Mouse (Mus musculus): Measurements from ENCODE around the gene Pde5a. TPM values are rescaled to one million over a fixed set of nuclear protein-coding genes. Genes with fewer than 3 reads are reported as not detected.

Gene Pde5a
- polyA plus RNA-seq, 1 experiment: 35.5 TPM

- no peak for DNase-seq
- Histone ChIP-seq H3K4me3 (replicated peaks; ENCODE audit: extremely low read depth, low read depth, low read length) (no peak overlapping the region), H3K4me1 (ENCODE audit: control insufficient read depth, insufficient read depth, low read length) (no peaks in the 10 kb centered on the region; the same call in none of the 2 replicates)
- WGBS: 66% methylated on average over 3 of the region's 3 CpGs
- no peak for TF ChIP-seq POLR2A (IDR thresholded peaks at IDR 0.05; ENCODE audit: borderline replicate concordance, extremely low read depth, low read depth, low read length)
These were observed 18.6 kb upstream of the Pde5a start for GRCm38 (mm10) chr3:122710141-122710540.

DNA sequence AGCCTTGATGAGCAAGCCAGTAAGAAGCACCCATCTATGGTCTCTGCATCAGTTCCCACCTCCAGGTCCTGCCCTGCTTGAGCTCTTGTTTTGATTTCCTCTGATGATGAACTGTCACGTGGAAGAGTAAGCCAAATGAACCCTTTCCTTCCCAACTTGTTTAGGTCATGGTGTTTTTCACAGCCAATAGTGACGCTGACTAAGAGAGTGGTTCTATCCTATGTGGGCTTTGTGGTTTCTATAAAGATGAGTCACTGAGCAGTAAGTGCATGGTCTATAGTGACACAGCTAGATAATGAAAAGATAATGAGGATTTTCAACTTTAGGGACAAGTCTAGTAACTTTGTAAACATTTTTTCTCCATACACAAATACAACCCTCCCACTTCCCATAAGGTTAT is 10.1 kb upstream of the Pde5a start:
- no peak for DNase-seq
- TF ChIP-seq CTCF (IDR thresholded peaks at IDR 0.05; ENCODE audit: insufficient read depth, low read length): no peak
- no peak for TF ChIP-seq POLR2A (IDR thresholded peaks at IDR 0.05; ENCODE audit: borderline replicate concordance, extremely low read depth, low read depth, low read length)
- 57% methylated on average over 2 of the region's 2 CpGs for WGBS

DNA sequence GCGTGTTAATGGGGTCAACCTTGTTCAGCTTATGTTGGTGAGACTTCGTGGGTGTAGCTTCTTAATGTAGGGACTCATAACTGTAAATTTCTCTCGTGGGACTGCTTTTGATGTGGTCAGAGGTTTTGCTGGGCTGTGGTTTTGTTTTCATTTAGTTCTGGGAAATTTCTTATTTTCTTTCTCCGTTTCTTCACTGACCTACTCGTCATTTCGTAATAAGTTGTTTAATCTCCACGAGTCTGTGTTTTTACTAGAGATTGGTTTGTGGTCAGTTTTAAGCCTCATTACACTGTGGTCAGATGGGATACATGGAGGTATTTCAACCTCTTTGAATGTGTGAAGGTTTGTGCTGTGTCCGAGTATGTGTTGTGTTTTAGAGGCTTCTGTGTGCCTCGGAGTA is 7.2 kb upstream of the Pde5a start:
- 62% methylated on average over 9 of the region's 9 CpGs for whole genome bisulfite sequencing
- Histone ChIP-seq H3K4me1 (ENCODE audit: control insufficient read depth, insufficient read depth, low read length) (peaks cover 2% of the 10 kb centered on the region; the same call in 1 of the 2 replicates), H3K4me3 (replicated peaks; ENCODE audit: extremely low read depth, low read depth, low read length) (no peak overlapping the region)
- no peak for DNase-seq
- no peak for TF ChIP-seq POLR2A (IDR thresholded peaks at IDR 0.05; ENCODE audit: borderline replicate concordance, extremely low read depth, low read depth, low read length)
- TF ChIP-seq CTCF (IDR thresholded peaks at IDR 0.05; ENCODE audit: insufficient read depth, low read length): no peak

More for the DNA sequence above, 10.1 kb upstream of the Pde5a start:
- Histone ChIP-seq H3K4me1 (ENCODE audit: control insufficient read depth, insufficient read depth, low read length) (peaks cover 2% of the 10 kb centered on the region; the same call in 1 of the 2 replicates), H3K4me3 (replicated peaks; ENCODE audit: extremely low read depth, low read depth, low read length) (no peak overlapping the region)

DNA sequence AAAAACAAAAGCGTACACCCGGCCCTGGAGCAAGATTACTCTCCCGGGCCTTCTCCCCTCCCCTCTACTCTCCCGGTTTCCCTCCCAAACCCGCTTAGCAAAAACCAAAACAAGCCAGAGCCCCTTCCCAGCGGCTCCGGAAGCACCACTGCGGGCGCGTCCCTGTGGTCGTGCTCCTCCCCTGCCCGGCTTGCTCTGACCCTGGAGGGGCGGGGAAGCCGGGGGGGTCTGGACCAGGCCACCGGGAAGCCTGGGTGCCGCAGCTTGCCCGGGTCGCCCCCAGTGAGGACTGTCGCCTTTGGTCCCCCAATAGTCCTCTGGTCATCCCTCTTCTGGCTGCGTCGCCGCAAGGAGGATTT is 833 bp downstream of the Pde5a start:
- H3K4me1 ChIP-seq (ENCODE audit: control insufficient read depth, insufficient read depth, low read length): no peaks in the 10 kb centered on the region
- WGBS: 0% methylated on average over 22 of the region's 22 CpGs
- no peak for DNase-seq
- peak overlapping the region; percentile 78 for H3K4me3 ChIP-seq (replicated peaks; ENCODE audit: extremely low read depth, low read depth, low read length)
- TF ChIP-seq CTCF (IDR thresholded peaks at IDR 0.05; ENCODE audit: insufficient read depth, low read length) (no peak), POLR2A (IDR thresholded peaks at IDR 0.05; ENCODE audit: borderline replicate concordance, extremely low read depth, low read depth, low read length) (peak; percentile 66; the same call in 1 of the 2 replicates)

DNA sequence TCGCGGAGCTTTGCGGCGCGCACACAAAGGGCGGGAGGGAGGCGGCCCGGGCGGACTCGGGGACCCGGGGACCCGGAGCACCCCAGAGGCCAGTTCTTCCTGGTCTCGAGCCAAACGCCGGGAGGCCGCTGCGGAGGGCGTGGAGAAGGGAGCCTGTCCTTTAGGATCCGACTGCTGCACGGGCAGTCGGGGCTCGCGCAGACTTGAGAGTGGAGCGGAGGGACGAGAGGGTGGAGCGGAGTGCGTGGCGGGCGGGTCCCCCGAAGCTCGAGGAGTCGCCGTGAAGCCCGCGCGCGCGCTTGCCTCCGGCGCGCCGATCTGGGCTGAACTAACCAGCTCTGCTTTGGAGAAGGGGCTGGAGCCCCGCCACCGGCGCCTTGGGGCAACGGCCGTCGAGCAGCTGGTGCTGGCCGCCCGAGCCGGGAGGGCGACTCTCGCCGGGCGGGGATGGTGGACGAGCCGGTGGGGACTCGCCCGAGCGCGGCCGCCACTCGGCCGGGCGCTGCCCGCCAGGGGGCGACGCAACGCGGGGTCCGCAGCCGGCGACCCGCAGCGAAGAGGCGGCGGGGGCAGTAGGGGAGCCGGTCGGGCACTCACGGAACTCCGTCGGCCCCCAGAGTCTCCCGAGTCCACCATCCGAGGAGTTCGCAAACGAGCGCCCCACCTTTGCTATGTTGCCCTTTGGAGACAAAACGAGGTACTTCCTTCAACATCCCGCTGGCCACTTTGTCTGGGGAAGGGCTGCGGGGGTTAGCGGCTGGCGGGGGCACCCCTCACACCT is 1.4 kb downstream of the Pde5a start:
- TF ChIP-seq POLR2A (IDR thresholded peaks at IDR 0.05; ENCODE audit: borderline replicate concordance, extremely low read depth, low read depth, low read length): peak; percentile 59; the same call in 1 of the 2 replicates
- 0 out of 2 replicates have a peak, but pooled peaks have one; percentile 2 for TF ChIP-seq CTCF (IDR thresholded peaks at IDR 0.05; ENCODE audit: insufficient read depth, low read length)
- under 1% methylated on average over 92 of the region's 92 CpGs for WGBS
- peak; percentile 81 for DNase-seq
- Histone ChIP-seq H3K4me3 (replicated peaks; ENCODE audit: extremely low read depth, low read depth, low read length) (peak overlapping the region; percentile 78), H3K4me1 (ENCODE audit: control insufficient read depth, insufficient read depth, low read length) (no peaks in the 10 kb centered on the region)

- Histone ChIP-seq H3K4me1 (ENCODE audit: control insufficient read depth, insufficient read depth, low read length) (no peaks in the 10 kb centered on the region), H3K4me3 (replicated peaks; ENCODE audit: extremely low read depth, low read depth, low read length) (peak overlapping the region; percentile 78)
- no peak for DNase-seq
- TF ChIP-seq POLR2A (IDR thresholded peaks at IDR 0.05; ENCODE audit: borderline replicate concordance, extremely low read depth, low read depth, low read length) (no peak), CTCF (IDR thresholded peaks at IDR 0.05; ENCODE audit: insufficient read depth, low read length) (no peak)
- WGBS: 3% methylated on average over 13 of the region's 13 CpGs
These were observed 2.0 kb downstream of the Pde5a start for GRCm38 (mm10) chr3:122730741-122731235.

DNA sequence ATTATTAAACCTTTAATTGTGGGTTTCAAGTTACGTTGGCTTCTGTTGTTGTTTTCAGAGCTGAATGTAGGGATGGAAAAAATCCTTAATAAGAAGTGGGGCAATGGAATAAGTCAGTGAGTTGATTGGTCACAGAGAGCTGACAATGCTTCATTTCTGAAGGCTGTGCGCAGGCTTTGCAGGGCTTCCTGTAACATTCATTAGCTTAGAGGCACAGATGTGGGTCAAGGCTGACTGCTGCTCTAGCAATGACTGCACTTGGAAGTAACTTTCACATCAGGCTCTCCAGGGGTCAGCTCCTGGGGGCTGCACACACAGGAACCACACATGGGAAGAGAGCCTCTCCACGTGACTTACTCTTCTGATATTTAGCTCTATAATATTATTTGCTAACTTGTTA is 5.1 kb downstream of the Pde5a start:
- Histone ChIP-seq H3K4me1 (ENCODE audit: control insufficient read depth, insufficient read depth, low read length) (no peaks in the 10 kb centered on the region), H3K4me3 (replicated peaks; ENCODE audit: extremely low read depth, low read depth, low read length) (no peak overlapping the region)
- DNase-seq: no peak
- WGBS: 70% methylated on average over 3 of the region's 3 CpGs
- no peak for TF ChIP-seq CTCF (IDR thresholded peaks at IDR 0.05; ENCODE audit: insufficient read depth, low read length)
- TF ChIP-seq POLR2A (IDR thresholded peaks at IDR 0.05; ENCODE audit: borderline replicate concordance, extremely low read depth, low read depth, low read length): no peak

DNA sequence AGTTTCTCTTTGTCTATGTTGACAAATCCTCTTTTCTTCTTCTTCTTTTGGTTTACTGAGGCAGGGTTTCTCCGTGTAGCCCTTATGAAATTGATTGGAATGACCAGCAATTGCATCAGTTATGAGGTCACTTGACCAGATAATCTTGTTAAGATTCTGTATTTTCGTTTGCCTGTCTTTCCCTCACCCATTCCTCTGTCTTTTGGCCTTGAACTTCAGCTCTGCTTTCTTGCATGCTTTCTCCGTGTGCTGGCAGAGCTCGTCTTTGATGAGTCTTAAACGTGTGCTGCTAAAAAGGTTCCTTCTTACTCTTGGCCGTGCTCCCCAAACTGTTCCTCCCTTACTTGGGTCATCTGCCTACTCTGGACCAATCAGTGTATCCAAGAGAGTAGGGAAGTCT is 5.6 kb downstream of the Pde5a start:
- H3K4me1 ChIP-seq (ENCODE audit: control insufficient read depth, insufficient read depth, low read length): no peaks in the 10 kb centered on the region
- DNase-seq: no peak
- WGBS: 74% methylated on average over 6 of the region's 6 CpGs
- H3K4me3 ChIP-seq (replicated peaks; ENCODE audit: extremely low read depth, low read depth, low read length): no peak overlapping the region
- TF ChIP-seq POLR2A (IDR thresholded peaks at IDR 0.05; ENCODE audit: borderline replicate concordance, extremely low read depth, low read depth, low read length) (no peak), CTCF (IDR thresholded peaks at IDR 0.05; ENCODE audit: insufficient read depth, low read length) (no peak)

GRCm38 (mm10) chr3:122739460-122739859 is 10.7 kb downstream of the Pde5a start:
- H3K4me1 ChIP-seq (ENCODE audit: control insufficient read depth, insufficient read depth, low read length): no peaks in the 10 kb centered on the region
- no peak overlapping the region for H3K4me3 ChIP-seq (replicated peaks; ENCODE audit: extremely low read depth, low read depth, low read length)
- WGBS: 86% methylated on average over 15 of the region's 15 CpGs
- no peak for DNase-seq
- no peak for TF ChIP-seq CTCF (IDR thresholded peaks at IDR 0.05; ENCODE audit: insufficient read depth, low read length)
- no peak for TF ChIP-seq POLR2A (IDR thresholded peaks at IDR 0.05; ENCODE audit: borderline replicate concordance, extremely low read depth, low read depth, low read length)

DNA sequence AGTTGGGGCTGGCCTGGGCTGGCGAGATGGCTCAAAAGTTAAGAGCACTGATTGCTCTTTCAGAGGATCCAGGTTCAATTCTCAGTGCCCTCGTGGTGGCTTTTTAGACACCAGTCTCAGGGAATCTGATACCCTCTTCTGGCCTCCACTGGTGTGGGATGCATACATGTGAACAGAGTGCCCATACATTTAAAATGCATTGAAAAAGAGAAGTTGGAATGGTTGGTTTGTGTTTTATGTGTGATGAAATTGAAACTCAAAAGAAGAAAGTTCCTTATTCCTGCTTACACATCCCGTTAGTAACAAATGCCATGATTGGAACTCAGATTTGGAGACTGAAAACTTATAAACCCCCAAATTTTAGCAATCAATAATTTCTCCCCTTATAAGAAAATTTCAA is 15.5 kb downstream of the Pde5a start:
- 82% methylated on average over 3 of the region's 3 CpGs for WGBS
- Histone ChIP-seq H3K4me3 (replicated peaks; ENCODE audit: extremely low read depth, low read depth, low read length) (no peak overlapping the region), H3K4me1 (ENCODE audit: control insufficient read depth, insufficient read depth, low read length) (no peaks in the 10 kb centered on the region)
- no peak for DNase-seq
- TF ChIP-seq CTCF (IDR thresholded peaks at IDR 0.05; ENCODE audit: insufficient read depth, low read length) (no peak), POLR2A (IDR thresholded peaks at IDR 0.05; ENCODE audit: borderline replicate concordance, extremely low read depth, low read depth, low read length) (no peak)

Measured in lung, adult 2 months (tissue).